Mouse (Mus musculus) liver, adult 2 months (tissue): ENCODE measurements around the gene Mobp. TPM values are rescaled to one million over a fixed set of nuclear protein-coding genes. Genes with fewer than 3 reads are reported as not detected.

Experiments
- DNase-seq: peaks from one replicate; pipeline ENCODE4 v3.0.0-alpha.2; 2011; ENCODE audit warnings: low read depth, low spot score; ENCODE audit errors: extremely low read depth
- H3K27ac ChIP-seq: fragments of 200-500 bp; replicated peaks from 2 replicates; pipeline ENCODE4 v1.5.1; 2012; ENCODE audit warnings: low read depth, mild to moderate bottlenecking, control low read depth, inconsistent platforms, low read length; ENCODE audit not compliant: insufficient read depth
- H3K27me3 ChIP-seq: fragments of 200-500 bp; 2 replicates; pipeline ENCODE4 v1.6.1; 2012; ENCODE audit warnings: mild to moderate bottlenecking, moderate library complexity, low read length, inconsistent platforms; ENCODE audit not compliant: control insufficient read depth, insufficient read depth
- H3K36me3 ChIP-seq: fragments of 200-500 bp; 2 replicates; pipeline ENCODE4 v1.6.1; 2012; ENCODE audit warnings: low read length, inconsistent platforms; ENCODE audit not compliant: control insufficient read depth, insufficient read depth
- H3K4me1 ChIP-seq: fragments of 200-500 bp; 2 replicates; pipeline ENCODE4 v1.6.1; 2011; ENCODE audit warnings: low read length; ENCODE audit not compliant: control insufficient read depth, insufficient read depth
- H3K4me3 ChIP-seq: fragments of 200-500 bp; 2 replicates; pipeline ENCODE4 v1.5.1; 2011; ENCODE audit warnings: low read depth, mild to moderate bottlenecking, control low read depth, low read length, moderate library complexity; ENCODE audit not compliant: insufficient read depth
- H3K79me2 ChIP-seq: fragments of 200-500 bp; 2 replicates; pipeline ENCODE4 v1.6.1; 2012; ENCODE audit warnings: inconsistent platforms, mild to moderate bottlenecking, low read length, moderate library complexity; ENCODE audit not compliant: control insufficient read depth, insufficient read depth
- H3K9ac ChIP-seq: fragments of 200-500 bp; 2 replicates; pipeline ENCODE4 v1.6.1; 2012; ENCODE audit warnings: low read depth, mild to moderate bottlenecking, control low read depth, inconsistent platforms, low read length
- CTCF ChIP-seq: fragments of 200-500 bp; IDR thresholded peaks from 2 replicates; pipeline ENCODE4 v1.5.1; 2011; ENCODE audit warnings: low read depth, low read length, control low read depth
- POLR2A ChIP-seq: fragments of 200-500 bp; IDR thresholded peaks from 2 replicates; pipeline ENCODE4 v1.6.1; 2011; ENCODE audit warnings: low read length, control low read depth; ENCODE audit not compliant: insufficient read depth; ENCODE audit errors: extremely low read depth
- WGBS: fragments of 180-500 bp; shearing (Covaris S2); methylation state at CpG from one replicate; pipeline ENCODE4 v1.1.7; 2018; 5-methylcytosine and 5-hydroxymethylcytosine counted together
- polyA plus RNA-seq: library from polyadenylated mRNA; depleted of rRNA; stranded (reverse); fragments of >200 nt; gene quantifications from 2 replicates; pipeline ENCODE4 v1.2.3, GENCODE M21; 2012
- total RNA-seq: library from RNA; depleted of rRNA; stranded (reverse); fragments of >200 nt; gene quantifications from 2 replicates; pipeline ENCODE4 v1.2.3, GENCODE M21; 2014

Gene Mobp
- total and polyA plus RNA-seq, 2 experiments: not detected

GRCm38 (mm10) chr9:120144474-120144873 is 5.0 kb upstream of the Mobp start:
- H3K9ac ChIP-seq: no peak overlapping the region
- H3K27ac ChIP-seq: no peak overlapping the region
- TF ChIP-seq CTCF (no peak), POLR2A (no peak)
- H3K36me3 ChIP-seq: no peaks in the 10 kb centered on the region
- no peaks in the 10 kb centered on the region for H3K27me3 ChIP-seq
- no peaks in the 10 kb centered on the region for H3K79me2 ChIP-seq
- 88% methylated on average over 13 of the region's 13 CpGs for WGBS
- H3K4me3 ChIP-seq: no peak overlapping the region
- H3K4me1 ChIP-seq: no peaks in the 10 kb centered on the region
- DNase-seq: no peak

GRCm38 (mm10) chr9:120151152-120151551 is 1.6 kb downstream of the Mobp start:
- Histone ChIP-seq H3K79me2 (no peaks in the 10 kb centered on the region), H3K4me1 (no peaks in the 10 kb centered on the region), H3K27ac (no peak overlapping the region), H3K27me3 (no peaks in the 10 kb centered on the region; the same call in 1 of the 2 replicates), H3K4me3 (no peak overlapping the region), H3K36me3 (no peaks in the 10 kb centered on the region), H3K9ac (no peak overlapping the region)
- no peak for DNase-seq
- TF ChIP-seq CTCF (no peak), POLR2A (no peak)
- 77% methylated on average over 5 of the region's 5 CpGs for WGBS

- Histone ChIP-seq H3K36me3 (no peaks in the 10 kb centered on the region), H3K9ac (no peak overlapping the region), H3K4me1 (no peaks in the 10 kb centered on the region), H3K4me3 (no peak overlapping the region), H3K79me2 (no peaks in the 10 kb centered on the region), H3K27me3 (no peaks in the 10 kb centered on the region; the same call in 1 of the 2 replicates), H3K27ac (no peak overlapping the region)
- no peak for DNase-seq
- TF ChIP-seq POLR2A (no peak), CTCF (no peak)
- 64% methylated on average over 12 of the region's 12 CpGs for WGBS
Measured at GRCm38 (mm10) chr9:120151906-120152399, 2.4 kb downstream of the Mobp start.

GRCm38 (mm10) chr9:120158047-120158446 is 8.5 kb downstream of the Mobp start:
- Histone ChIP-seq H3K36me3 (no peaks in the 10 kb centered on the region), H3K4me1 (no peaks in the 10 kb centered on the region), H3K9ac (no peak overlapping the region), H3K27ac (no peak overlapping the region), H3K4me3 (no peak overlapping the region), H3K27me3 (no peaks in the 10 kb centered on the region), H3K79me2 (no peaks in the 10 kb centered on the region)
- 25% methylated on average over 4 of the region's 4 CpGs for WGBS
- DNase-seq: no peak
- TF ChIP-seq CTCF (no peak), POLR2A (no peak)

GRCm38 (mm10) chr9:120163862-120164261 is 14.4 kb downstream of the Mobp start:
- no peak for TF ChIP-seq CTCF
- no peak for TF ChIP-seq POLR2A
- WGBS: 90% methylated on average over 16 of the region's 16 CpGs
- no peak for DNase-seq
- H3K9ac ChIP-seq: no peak overlapping the region
- H3K4me3 ChIP-seq: no peak overlapping the region
- H3K4me1 ChIP-seq: no peaks in the 10 kb centered on the region
- H3K36me3 ChIP-seq: no peaks in the 10 kb centered on the region
- H3K27me3 ChIP-seq: no peaks in the 10 kb centered on the region
- H3K27ac ChIP-seq: no peak overlapping the region
- H3K79me2 ChIP-seq: no peaks in the 10 kb centered on the region

- Histone ChIP-seq H3K4me1 (no peaks in the 10 kb centered on the region), H3K36me3 (no peaks in the 10 kb centered on the region), H3K4me3 (no peak overlapping the region), H3K27ac (no peak overlapping the region), H3K9ac (no peak overlapping the region), H3K79me2 (no peaks in the 10 kb centered on the region), H3K27me3 (no peaks in the 10 kb centered on the region)
- no peak for TF ChIP-seq CTCF
- no peak for TF ChIP-seq POLR2A
- 66% methylated on average over 11 of the region's 11 CpGs for WGBS
- no peak for DNase-seq
Measured at GRCm38 (mm10) chr9:120167826-120168225, 18.3 kb downstream of the Mobp start.
